Mouse (Mus musculus): ENCODE data around the gene Wrb.

The Wrb gene

GRCm38 (mm10) chr16:96159091-96159731 is 14.0 kb downstream of the Wrb start:
- peak; percentile 87 for DNase-seq (ENCODE audit: low spot score)

GRCm38 (mm10) chr16:96159794-96160346 is 14.7 kb downstream of the Wrb start:
- DNase-seq (ENCODE audit: low spot score): peak; percentile 52

GRCm38 (mm10) chr16:96160927-96161326 is 15.7 kb downstream of the Wrb start:
- no peak for DNase-seq (ENCODE audit: low spot score)

- DNase-seq (ENCODE audit: low spot score): no peak
Observed at GRCm38 (mm10) chr16:96161336-96161735, 16.1 kb downstream of the Wrb start.

GRCm38 (mm10) chr16:96165723-96166264 is 20.6 kb downstream of the Wrb start:
- DNase-seq (ENCODE audit: low spot score): no peak

- no peak for DNase-seq (ENCODE audit: low spot score)
Observed at GRCm38 (mm10) chr16:96168837-96169236, 23.6 kb downstream of the Wrb start.

GRCm38 (mm10) chr16:96173648-96174047 is 28.4 kb downstream of the Wrb start:
- DNase-seq (ENCODE audit: low spot score): no peak

- DNase-seq (ENCODE audit: low spot score): no peak
Observed at GRCm38 (mm10) chr16:96175399-96175798, 30.2 kb downstream of the Wrb start.

GRCm38 (mm10) chr16:96179156-96179555 is 33.9 kb downstream of the Wrb start:
- no peak for DNase-seq (ENCODE audit: low spot score)

GRCm38 (mm10) chr16:96187619-96188018 is 42.4 kb downstream of the Wrb start:
- no peak for DNase-seq (ENCODE audit: low spot score)

- peak; percentile 100 for DNase-seq (ENCODE audit: low spot score)
Observed at GRCm38 (mm10) chr16:96191531-96192506, 46.6 kb downstream of the Wrb start, which contains the start of gene Lca5l. TSS of gene Lca5l (minus strand) at chr16:96192271.

- peak; percentile 88 for DNase-seq (ENCODE audit: low spot score)
Observed at GRCm38 (mm10) chr16:96199913-96200701, 54.9 kb downstream of the Wrb start, which contains the start of gene Sh3bgr. TSS of gene Sh3bgr (plus strand) at chr16:96200450.

- no peak for DNase-seq (ENCODE audit: low spot score)
Observed at GRCm38 (mm10) chr16:96200702-96201028, 55.5 kb downstream of the Wrb start.

GRCm38 (mm10) chr16:96201485-96202232 is 56.5 kb downstream of the Wrb start:
- no peak for DNase-seq (ENCODE audit: low spot score)

Measured in testis, postnatal 10 days (tissue).